Mouse (Mus musculus): ENCODE measurements at regions not wholly inside any gene's neighbourhood (a gene's known extent, or its start where the extent isn't known, plus 50 kb on each side); places are given as distances from the start of the nearest gene placed in this dataset.

GRCm38 (mm10) chr14:23237376-23237775, 776.9 kb downstream of the Kcnma1 start:
- 61% methylated on average over 2 of the region's 2 CpGs for WGBS
- H3K4me3 ChIP-seq (ENCODE audit: low read depth, low read length) = no peak overlapping the region
- ATAC-seq (ENCODE audit: insufficient number of reproducible peaks, low FRiP score, low TSS enrichment, low read depth) (no peak), DNase-seq (ENCODE audit: low spot score) (no peak)
- H3K27me3 ChIP-seq (ENCODE audit: control insufficient read depth, insufficient read depth, low read length) = no peaks in the 10 kb centered on the region
- H3K4me2 ChIP-seq (ENCODE audit: low read depth, severe bottlenecking) = no peak overlapping the region
- no peak overlapping the region for H3K9ac ChIP-seq (ENCODE audit: low read length)
- no peaks in the 10 kb centered on the region for H3K36me3 ChIP-seq (ENCODE audit: control insufficient read depth, insufficient read depth, low read length)
- no peaks in the 10 kb centered on the region; the same call in 1 of the 2 replicates for H3K4me1 ChIP-seq (ENCODE audit: control insufficient read depth, insufficient read depth, low read length)
- H3K9me3 ChIP-seq (ENCODE audit: control insufficient read depth, low read length) = no peaks in the 10 kb centered on the region
- no peak overlapping the region for H3K27ac ChIP-seq (replicated peaks; ENCODE audit: low read depth, low read length)

- Histone ChIP-seq H3K27ac (replicated peaks; ENCODE audit: low read depth, low read length) (no peak overlapping the region), H3K4me3 (ENCODE audit: low read depth, low read length) (no peak overlapping the region), H3K4me2 (ENCODE audit: low read depth, severe bottlenecking) (no peak overlapping the region), H3K27me3 (ENCODE audit: control insufficient read depth, insufficient read depth, low read length) (no peaks in the 10 kb centered on the region), H3K36me3 (ENCODE audit: control insufficient read depth, insufficient read depth, low read length) (no peaks in the 10 kb centered on the region), H3K9me3 (ENCODE audit: control insufficient read depth, low read length) (no peaks in the 10 kb centered on the region), H3K9ac (ENCODE audit: low read length) (no peak overlapping the region), H3K4me1 (ENCODE audit: control insufficient read depth, insufficient read depth, low read length) (no peaks in the 10 kb centered on the region)
- no peak for DNase-seq (ENCODE audit: low spot score)
- no peak for ATAC-seq (ENCODE audit: insufficient number of reproducible peaks, low FRiP score, low TSS enrichment, low read depth)
- WGBS = 88% methylated on average over 3 of the region's 3 CpGs
Observed at GRCm38 (mm10) chr14:23198676-23199075, 815.6 kb downstream of the Kcnma1 start.

DNA sequence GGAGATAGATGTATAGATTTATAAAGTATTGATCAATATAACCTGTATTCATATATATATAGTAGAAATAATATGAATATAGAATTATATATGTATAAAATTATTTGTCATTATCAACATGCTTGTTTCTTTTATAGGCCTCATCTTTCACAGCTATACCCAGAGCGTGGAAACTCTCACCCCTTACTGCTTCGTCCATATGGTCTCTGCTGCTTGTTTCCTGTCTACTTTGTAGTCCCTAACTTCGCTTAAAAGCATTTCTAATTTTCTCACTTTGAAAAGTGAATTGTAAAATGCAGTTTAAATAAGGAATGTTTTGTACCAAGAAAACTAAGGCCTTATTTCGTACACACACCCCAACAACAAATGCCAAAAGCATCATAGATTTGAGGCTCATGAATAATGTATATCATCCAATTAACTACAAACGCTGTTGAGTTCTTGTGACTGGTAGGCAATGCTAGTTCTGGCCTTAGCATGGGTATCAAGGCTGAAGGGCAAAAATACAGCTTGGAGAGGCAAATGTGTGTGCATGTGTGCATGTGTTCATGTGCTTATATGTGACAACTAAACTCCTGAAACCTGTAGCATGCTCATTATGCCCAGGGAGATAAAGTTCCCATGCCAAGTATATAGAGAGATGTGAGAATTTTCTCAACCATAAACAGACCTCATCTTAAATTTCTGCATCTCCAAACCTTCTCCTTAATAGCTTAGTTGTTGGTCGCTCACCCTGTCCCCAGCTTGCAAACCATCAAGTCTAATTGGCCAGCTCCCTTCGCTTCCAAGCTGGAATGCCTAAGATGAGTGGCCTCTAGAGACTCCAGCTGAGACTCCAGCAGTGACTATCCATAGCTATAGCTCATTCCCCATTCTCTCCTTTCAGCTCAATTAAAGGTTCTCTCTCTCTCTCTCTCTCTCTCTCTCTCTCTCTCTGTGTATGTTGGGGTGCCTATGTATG, 819.4 kb downstream of the Kcnma1 start:
- Histone ChIP-seq H3K4me1 (ENCODE audit: control insufficient read depth, insufficient read depth, low read length) (no peaks in the 10 kb centered on the region), H3K9ac (ENCODE audit: low read length) (no peak overlapping the region), H3K27ac (replicated peaks; ENCODE audit: low read depth, low read length) (no peak overlapping the region), H3K4me3 (ENCODE audit: low read depth, low read length) (no peak overlapping the region), H3K27me3 (ENCODE audit: control insufficient read depth, insufficient read depth, low read length) (no peaks in the 10 kb centered on the region), H3K9me3 (ENCODE audit: control insufficient read depth, low read length) (no peaks in the 10 kb centered on the region), H3K36me3 (ENCODE audit: control insufficient read depth, insufficient read depth, low read length) (no peaks in the 10 kb centered on the region), H3K4me2 (ENCODE audit: low read depth, severe bottlenecking) (no peak overlapping the region)
- 81% methylated on average over 7 of the region's 7 CpGs for WGBS
- DNase-seq (ENCODE audit: low spot score) (no peak), ATAC-seq (ENCODE audit: insufficient number of reproducible peaks, low FRiP score, low TSS enrichment, low read depth) (no peak)

GRCm38 (mm10) chr14:23192566-23192965, 821.7 kb downstream of the Kcnma1 start:
- no peak for DNase-seq (ENCODE audit: low spot score)
- no peaks in the 10 kb centered on the region for H3K9me3 ChIP-seq (ENCODE audit: control insufficient read depth, low read length)
- no peaks in the 10 kb centered on the region for H3K4me1 ChIP-seq (ENCODE audit: control insufficient read depth, insufficient read depth, low read length)
- H3K27me3 ChIP-seq (ENCODE audit: control insufficient read depth, insufficient read depth, low read length) = no peaks in the 10 kb centered on the region
- H3K36me3 ChIP-seq (ENCODE audit: control insufficient read depth, insufficient read depth, low read length) = no peaks in the 10 kb centered on the region
- H3K9ac ChIP-seq (ENCODE audit: low read length) = no peak overlapping the region
- H3K4me2 ChIP-seq (ENCODE audit: low read depth, severe bottlenecking) = no peak overlapping the region
- no peak for ATAC-seq (ENCODE audit: insufficient number of reproducible peaks, low FRiP score, low TSS enrichment, low read depth)
- 60% methylated on average over 3 of the region's 3 CpGs for WGBS
- no peak overlapping the region for H3K27ac ChIP-seq (replicated peaks; ENCODE audit: low read depth, low read length)
- no peak overlapping the region for H3K4me3 ChIP-seq (ENCODE audit: low read depth, low read length)

- no peak for DNase-seq (ENCODE audit: low spot score)
- Histone ChIP-seq H3K27ac (replicated peaks; ENCODE audit: low read depth, low read length) (no peak overlapping the region), H3K36me3 (ENCODE audit: control insufficient read depth, insufficient read depth, low read length) (no peaks in the 10 kb centered on the region), H3K4me2 (ENCODE audit: low read depth, severe bottlenecking) (no peak overlapping the region), H3K9me3 (ENCODE audit: control insufficient read depth, low read length) (no peaks in the 10 kb centered on the region), H3K27me3 (ENCODE audit: control insufficient read depth, insufficient read depth, low read length) (no peaks in the 10 kb centered on the region), H3K9ac (ENCODE audit: low read length) (no peak overlapping the region), H3K4me3 (ENCODE audit: low read depth, low read length) (no peak overlapping the region), H3K4me1 (ENCODE audit: control insufficient read depth, insufficient read depth, low read length) (no peaks in the 10 kb centered on the region)
- no peak for ATAC-seq (ENCODE audit: insufficient number of reproducible peaks, low FRiP score, low TSS enrichment, low read depth)
- 70% methylated on average over 6 of the region's 6 CpGs for WGBS
Observed at GRCm38 (mm10) chr14:23185359-23185758, 828.9 kb downstream of the Kcnma1 start.

DNA sequence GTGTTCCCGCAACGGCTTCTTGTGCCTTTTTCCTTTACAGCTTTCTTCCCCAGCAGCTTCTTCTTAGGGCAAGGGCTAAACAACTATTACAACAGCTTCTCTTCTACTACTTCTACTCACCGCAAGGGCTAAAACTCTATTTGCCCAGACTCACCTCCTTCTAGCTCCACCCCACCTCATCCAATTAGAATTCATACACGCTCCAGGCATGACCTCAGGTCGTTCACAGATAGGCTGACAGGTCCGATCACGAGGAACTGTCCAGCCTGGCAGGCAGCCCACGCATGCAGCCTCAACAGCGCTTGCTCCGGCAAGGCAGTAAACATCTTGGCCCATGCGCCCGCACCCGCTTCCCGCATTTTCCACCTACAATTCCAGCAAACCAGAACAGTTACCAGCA, 844.9 kb downstream of the Kcnma1 start:
- Histone ChIP-seq H3K36me3 (ENCODE audit: control insufficient read depth, insufficient read depth, low read length) (no peaks in the 10 kb centered on the region), H3K4me1 (ENCODE audit: control insufficient read depth, insufficient read depth, low read length) (no peaks in the 10 kb centered on the region), H3K9ac (ENCODE audit: low read length) (no peak overlapping the region), H3K9me3 (ENCODE audit: control insufficient read depth, low read length) (no peaks in the 10 kb centered on the region), H3K27ac (replicated peaks; ENCODE audit: low read depth, low read length) (no peak overlapping the region), H3K4me3 (ENCODE audit: low read depth, low read length) (no peak overlapping the region), H3K4me2 (ENCODE audit: low read depth, severe bottlenecking) (no peak overlapping the region), H3K27me3 (ENCODE audit: control insufficient read depth, insufficient read depth, low read length) (no peaks in the 10 kb centered on the region)
- no peak for DNase-seq (ENCODE audit: low spot score)
- no peak for ATAC-seq (ENCODE audit: insufficient number of reproducible peaks, low FRiP score, low TSS enrichment, low read depth)
- 81% methylated on average over 14 of the region's 14 CpGs for WGBS

DNA sequence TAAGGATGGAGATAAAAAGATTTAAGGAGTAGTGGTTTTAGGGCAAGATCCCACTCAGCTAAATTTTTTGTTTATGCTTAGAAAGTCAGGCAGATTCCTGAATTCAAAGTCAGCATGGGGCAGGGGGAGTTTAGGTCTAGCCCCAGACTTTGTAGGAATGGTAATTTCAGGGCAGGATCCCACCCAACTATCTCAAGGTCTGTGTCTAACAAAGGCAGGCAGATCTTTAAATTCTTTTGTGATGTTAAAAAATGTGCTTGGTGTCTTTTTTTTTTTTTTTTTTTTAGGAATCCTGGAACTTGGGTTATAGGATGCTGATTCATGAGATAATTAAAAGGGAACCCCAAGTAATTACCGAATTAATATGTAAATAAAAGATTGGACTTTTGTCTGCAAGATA, 853.7 kb downstream of the Kcnma1 start:
- Histone ChIP-seq H3K36me3 (ENCODE audit: control insufficient read depth, insufficient read depth, low read length) (no peaks in the 10 kb centered on the region), H3K4me1 (ENCODE audit: control insufficient read depth, insufficient read depth, low read length) (no peaks in the 10 kb centered on the region), H3K9me3 (ENCODE audit: control insufficient read depth, low read length) (no peaks in the 10 kb centered on the region), H3K4me2 (ENCODE audit: low read depth, severe bottlenecking) (no peak overlapping the region), H3K9ac (ENCODE audit: low read length) (no peak overlapping the region), H3K27ac (replicated peaks; ENCODE audit: low read depth, low read length) (no peak overlapping the region), H3K4me3 (ENCODE audit: low read depth, low read length) (no peak overlapping the region), H3K27me3 (ENCODE audit: control insufficient read depth, insufficient read depth, low read length) (no peaks in the 10 kb centered on the region)
- 66% methylated on average over 1 of the region's 1 CpGs for WGBS
- DNase-seq (ENCODE audit: low spot score) = no peak
- no peak for ATAC-seq (ENCODE audit: insufficient number of reproducible peaks, low FRiP score, low TSS enrichment, low read depth)

DNA sequence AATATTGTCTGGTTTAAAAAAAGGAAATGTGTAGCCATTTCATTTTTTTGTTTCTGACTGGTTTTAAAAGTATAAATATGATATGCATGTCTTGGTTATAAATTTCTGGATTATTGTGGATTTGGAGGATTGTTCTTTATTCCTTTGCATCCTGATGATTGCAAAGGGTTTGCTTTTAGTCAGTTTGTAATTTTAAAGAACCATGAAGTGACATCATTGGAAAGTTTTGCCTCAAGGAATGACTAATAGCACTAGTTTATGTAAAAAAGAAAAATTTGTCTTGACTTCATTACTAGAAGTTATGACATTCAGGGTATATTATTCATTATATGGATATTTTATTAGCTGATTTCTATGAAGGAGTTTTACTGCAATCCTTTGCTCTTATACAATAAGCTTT, 863.9 kb downstream of the Kcnma1 start:
- Histone ChIP-seq H3K4me3 (ENCODE audit: low read depth, low read length) (no peak overlapping the region), H3K4me1 (ENCODE audit: control insufficient read depth, insufficient read depth, low read length) (no peaks in the 10 kb centered on the region), H3K36me3 (ENCODE audit: control insufficient read depth, insufficient read depth, low read length) (no peaks in the 10 kb centered on the region), H3K27me3 (ENCODE audit: control insufficient read depth, insufficient read depth, low read length) (no peaks in the 10 kb centered on the region), H3K27ac (replicated peaks; ENCODE audit: low read depth, low read length) (no peak overlapping the region), H3K9me3 (ENCODE audit: control insufficient read depth, low read length) (no peaks in the 10 kb centered on the region), H3K4me2 (ENCODE audit: low read depth, severe bottlenecking) (no peak overlapping the region), H3K9ac (ENCODE audit: low read length) (no peak overlapping the region)
- DNase-seq (ENCODE audit: low spot score) = no peak
- no peak for ATAC-seq (ENCODE audit: insufficient number of reproducible peaks, low FRiP score, low TSS enrichment, low read depth)

GRCm38 (mm10) chr14:23146981-23147380, 867.3 kb downstream of the Kcnma1 start:
- DNase-seq (ENCODE audit: low spot score) (no peak), ATAC-seq (ENCODE audit: insufficient number of reproducible peaks, low FRiP score, low TSS enrichment, low read depth) (no peak)
- Histone ChIP-seq H3K9ac (ENCODE audit: low read length) (no peak overlapping the region), H3K27ac (replicated peaks; ENCODE audit: low read depth, low read length) (no peak overlapping the region), H3K4me1 (ENCODE audit: control insufficient read depth, insufficient read depth, low read length) (no peaks in the 10 kb centered on the region), H3K4me3 (ENCODE audit: low read depth, low read length) (no peak overlapping the region), H3K36me3 (ENCODE audit: control insufficient read depth, insufficient read depth, low read length) (no peaks in the 10 kb centered on the region), H3K9me3 (ENCODE audit: control insufficient read depth, low read length) (no peaks in the 10 kb centered on the region), H3K27me3 (ENCODE audit: control insufficient read depth, insufficient read depth, low read length) (no peaks in the 10 kb centered on the region), H3K4me2 (ENCODE audit: low read depth, severe bottlenecking) (no peak overlapping the region)
- 83% methylated on average over 1 of the region's 1 CpGs for WGBS

Measured in limb, embryonic 11.5 days (tissue).